Mouse (Mus musculus) ES-E14 (cell line): ENCODE measurements at regions not wholly inside any gene's neighbourhood (a gene's known extent, or its start where the extent isn't known, plus 50 kb on each side); places are given as distances from the start of the nearest gene placed in this dataset.

Experiments
- DNase-seq: peaks from one replicate; pipeline ENCODE4 v3.0.0-alpha.2; 2013; ENCODE audit warnings: low read depth, low spot score
- H3K27ac ChIP-seq: 2 replicates; pipeline ENCODE4 v1.5.1; 2012; ENCODE audit warnings: low read depth, mild to moderate bottlenecking, low read length, moderate library complexity, mixed read lengths; ENCODE audit not compliant: poor library complexity, insufficient read depth, severe bottlenecking
- H3K36me3 ChIP-seq: 2 replicates; pipeline ENCODE4 v1.6.1; 2012; ENCODE audit warnings: mild to moderate bottlenecking, low read length, moderate library complexity, mixed read lengths; ENCODE audit not compliant: control insufficient read depth, poor library complexity, insufficient read depth, severe bottlenecking
- H3K4me1 ChIP-seq, 2 experiments: fragments of 150-350 bp in 1 of 2; sonication (generic) in 1 of 2; 2 replicates each; pipeline ENCODE4 v1.6.1; 2012; ENCODE audit warnings: low read length in 2 of 2, mild to moderate bottlenecking in 1 of 2, mixed read lengths in 1 of 2; ENCODE audit not compliant: control insufficient read depth in 2 of 2, insufficient read depth in 2 of 2, poor library complexity in 1 of 2
- H3K4me3 ChIP-seq, 2 experiments: fragments of 150-350 bp in 1 of 2; sonication (generic) in 1 of 2; 2 replicates each; pipeline ENCODE4 v1.5.1; 2012; ENCODE audit warnings: low read length in 2 of 2, low read depth in 1 of 2, mild to moderate bottlenecking in 1 of 2, mixed read lengths in 1 of 2; ENCODE audit not compliant: insufficient read depth in 1 of 2, poor library complexity in 1 of 2, severe bottlenecking in 1 of 2
- H3K9ac ChIP-seq: 2 replicates; pipeline ENCODE4 v1.6.1; 2012; ENCODE audit warnings: low read depth, mild to moderate bottlenecking, low read length, mixed read lengths; ENCODE audit not compliant: poor library complexity, insufficient read depth, severe bottlenecking
- H3K9me3 ChIP-seq: fragments of 150-350 bp; sonication (generic); 2 replicates; pipeline ENCODE4 v1.6.1; 2012; ENCODE audit warnings: low read depth, mild to moderate bottlenecking, low read length; ENCODE audit not compliant: control insufficient read depth, insufficient read depth
- CHD2 ChIP-seq: IDR thresholded peaks from 2 replicates; pipeline ENCODE4 v1.6.1; 2014; ENCODE audit warnings: mild to moderate bottlenecking, low read depth, low read length, inconsistent platforms
- HCFC1 ChIP-seq: IDR thresholded peaks from 2 replicates; pipeline ENCODE4 v1.6.1; 2012; ENCODE audit warnings: low read length, inconsistent platforms, borderline replicate concordance; ENCODE audit not compliant: insufficient read depth
- MAFK ChIP-seq: IDR thresholded peaks from 2 replicates; pipeline ENCODE4 v1.6.1; 2014; ENCODE audit warnings: mild to moderate bottlenecking, low read depth, low read length, inconsistent platforms; ENCODE audit not compliant: insufficient read depth
- ZC3H11A ChIP-seq: IDR thresholded peaks from 2 replicates; pipeline ENCODE4 v1.6.1; 2012; ENCODE audit warnings: low read depth, mild to moderate bottlenecking, inconsistent platforms, low read length, borderline replicate concordance
- ZNF384 ChIP-seq: IDR thresholded peaks from 2 replicates; pipeline ENCODE4 v1.6.1; 2012; ENCODE audit warnings: low read depth, low read length, inconsistent platforms
- in situ Hi-C, 2 experiments: fragments of 600-800 bp; cut with MboI; formaldehyde crosslinking; loops; one replicate each; pipeline ENCODE4 v1.15.1; 2025; ENCODE audit warnings: low sequenced_read_pairs in 2 of 2, inconsistent platforms in 1 of 2; ENCODE audit not compliant: unreplicated experiment in 2 of 2

DNA sequence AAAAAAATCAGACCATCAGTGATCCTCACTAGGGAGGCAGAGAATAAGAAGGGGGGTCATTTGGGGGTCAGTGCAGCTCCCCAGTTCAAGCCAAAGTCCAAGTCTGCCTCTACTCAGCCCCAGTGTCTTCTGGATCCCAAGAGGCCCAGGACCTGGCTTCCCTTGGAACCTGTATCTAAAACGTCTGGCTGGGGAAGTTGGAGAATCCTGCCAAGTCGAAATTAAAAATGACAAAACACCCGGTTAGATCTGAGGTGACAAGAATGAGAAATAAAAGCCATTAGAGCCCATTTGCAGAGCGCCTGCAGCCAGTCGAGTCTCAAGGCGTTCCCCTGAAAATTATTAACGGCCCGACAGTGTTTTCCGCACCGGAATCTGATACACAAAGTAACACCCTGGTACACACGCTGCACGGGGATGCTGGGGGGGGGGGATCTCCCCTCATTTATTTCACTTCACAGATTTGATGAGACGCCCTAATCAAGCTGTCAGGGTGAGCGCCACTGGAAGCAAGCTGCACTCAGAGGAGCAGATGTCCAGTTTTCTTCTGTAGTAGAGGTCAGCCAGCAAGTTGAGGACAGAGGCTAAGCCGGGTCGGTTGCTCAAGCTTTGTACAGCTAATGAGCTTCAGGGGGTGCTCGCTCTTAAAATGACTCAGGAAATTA lies 149.5 kb downstream of the Gm45692 start:
- TF ChIP-seq ZNF384: no peak
- TF ChIP-seq HCFC1: no peak
- no peak for TF ChIP-seq ZC3H11A
- TF ChIP-seq MAFK: no peak
- no peak for TF ChIP-seq CHD2
- H3K4me1 ChIP-seq: peaks cover 0 to 1% of the 10 kb centered on the region in 2 experiments; a peak in 3 of 4 replicates
- H3K9ac ChIP-seq: no peak overlapping the region
- H3K27ac ChIP-seq: no peak overlapping the region
- no peaks in the 10 kb centered on the region for H3K36me3 ChIP-seq
- no peaks in the 10 kb centered on the region for H3K9me3 ChIP-seq
- DNase-seq: no peak
- H3K4me3 ChIP-seq: no peak overlapping the region
- in situ Hi-C loops: no loop called here

DNA sequence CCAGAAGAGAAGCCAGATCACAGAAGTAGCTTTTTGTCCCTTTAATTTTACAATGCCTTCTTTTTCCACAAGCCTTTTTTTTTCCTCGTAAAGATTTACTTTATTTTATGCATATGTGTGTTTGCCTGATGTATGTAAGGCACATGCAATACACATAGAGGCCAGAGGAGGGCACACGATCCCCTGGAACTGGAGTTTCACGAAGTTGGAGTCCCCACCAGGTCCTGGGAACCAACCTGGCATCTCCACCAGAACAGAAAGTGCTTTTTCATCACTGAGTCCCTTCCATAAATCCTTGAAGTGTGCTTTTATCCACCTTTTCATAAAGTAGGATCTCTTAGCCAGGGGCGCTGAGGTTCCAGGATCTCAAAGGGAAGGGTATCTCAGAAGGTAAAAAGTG lies 152.8 kb downstream of the Gm45692 start:
- no peaks in the 10 kb centered on the region for H3K9me3 ChIP-seq
- peak; percentile 33 for DNase-seq
- no peak overlapping the region for H3K4me3 ChIP-seq
- H3K27ac ChIP-seq: no peak overlapping the region
- TF ChIP-seq ZC3H11A: peak; percentile 59; the same call in 1 of the 2 replicates
- TF ChIP-seq CHD2: no peak
- no peak overlapping the region for H3K9ac ChIP-seq
- in situ Hi-C loops: no loop called here
- no peaks in the 10 kb centered on the region for H3K36me3 ChIP-seq
- H3K4me1 ChIP-seq: no peaks in the 10 kb centered on the region; a peak in 1 of 4 replicates

DNA sequence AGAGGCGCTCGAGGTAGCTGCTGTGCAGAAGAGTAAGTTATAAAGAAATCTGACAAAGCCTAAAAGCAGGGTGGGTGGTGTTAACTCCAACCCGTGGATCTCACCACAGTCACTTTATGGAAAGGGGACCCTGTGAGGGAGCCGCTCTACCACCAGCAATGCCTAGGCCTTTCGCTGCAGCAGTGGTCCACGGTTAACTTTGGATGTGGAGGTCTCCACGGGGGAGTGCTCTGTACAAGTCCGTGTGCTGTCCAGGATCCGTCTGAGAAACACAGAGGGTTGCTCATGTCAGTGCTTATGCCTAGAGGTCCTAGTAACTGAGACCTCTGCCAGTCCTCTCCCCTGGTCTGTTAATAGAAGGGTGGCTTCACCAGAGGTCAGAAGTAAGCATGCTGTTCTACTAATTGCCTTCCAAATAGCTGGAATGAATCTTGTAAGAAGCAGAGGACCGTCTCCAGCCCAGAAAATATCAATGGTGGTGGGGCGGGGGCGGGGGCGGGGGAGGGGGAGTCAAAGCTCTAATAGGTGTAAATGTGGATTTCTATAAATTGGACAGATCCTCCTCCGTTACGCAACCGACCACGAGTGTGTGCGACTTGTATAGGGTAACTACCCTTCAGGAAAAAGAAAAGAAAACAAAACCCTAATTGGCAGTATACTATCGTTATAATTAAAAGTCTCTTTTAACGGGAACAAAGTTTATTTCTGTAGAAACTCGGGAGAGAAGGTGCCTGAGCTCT lies 153.5 kb downstream of the Gm45692 start:
- no peaks in the 10 kb centered on the region; a peak in 1 of 4 replicates for H3K4me1 ChIP-seq
- TF ChIP-seq MAFK: no peak
- TF ChIP-seq CHD2: no peak
- H3K4me3 ChIP-seq: no peak overlapping the region
- H3K9ac ChIP-seq: no peak overlapping the region
- no peak overlapping the region for H3K27ac ChIP-seq
- no peaks in the 10 kb centered on the region for H3K9me3 ChIP-seq
- DNase-seq: no peak
- in situ Hi-C loops: no loop called here
- H3K36me3 ChIP-seq: no peaks in the 10 kb centered on the region

DNA sequence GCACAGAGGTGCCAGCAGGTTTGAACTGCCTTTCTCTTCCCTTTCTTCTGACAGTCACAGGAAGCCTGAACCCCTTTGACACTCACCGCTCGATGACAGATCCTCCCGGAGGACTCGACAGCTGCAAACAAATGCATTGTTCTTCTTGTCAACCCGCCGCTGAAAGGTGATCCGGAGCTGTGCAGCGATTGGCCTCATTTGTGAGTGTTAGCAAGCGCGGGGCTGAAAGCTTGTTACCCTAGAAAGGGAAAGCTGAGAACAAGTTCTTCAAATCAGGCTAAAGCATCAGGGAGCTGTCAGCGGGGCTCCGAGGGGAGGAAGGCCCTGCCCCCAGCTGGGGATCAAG lies 154.1 kb downstream of the Gm45692 start:
- Histone ChIP-seq H3K4me3 (no peak overlapping the region), H3K9ac (no peak overlapping the region), H3K27ac (no peak overlapping the region), H3K36me3 (no peaks in the 10 kb centered on the region), H3K9me3 (no peaks in the 10 kb centered on the region), H3K4me1 (no peaks in the 10 kb centered on the region; a peak in 1 of 4 replicates)
- TF ChIP-seq MAFK: no peak
- no peak for TF ChIP-seq HCFC1
- TF ChIP-seq CHD2: no peak
- TF ChIP-seq ZC3H11A: no peak
- no peak for TF ChIP-seq ZNF384
- DNase-seq: no peak
- in situ Hi-C loops: no loop called here

DNA sequence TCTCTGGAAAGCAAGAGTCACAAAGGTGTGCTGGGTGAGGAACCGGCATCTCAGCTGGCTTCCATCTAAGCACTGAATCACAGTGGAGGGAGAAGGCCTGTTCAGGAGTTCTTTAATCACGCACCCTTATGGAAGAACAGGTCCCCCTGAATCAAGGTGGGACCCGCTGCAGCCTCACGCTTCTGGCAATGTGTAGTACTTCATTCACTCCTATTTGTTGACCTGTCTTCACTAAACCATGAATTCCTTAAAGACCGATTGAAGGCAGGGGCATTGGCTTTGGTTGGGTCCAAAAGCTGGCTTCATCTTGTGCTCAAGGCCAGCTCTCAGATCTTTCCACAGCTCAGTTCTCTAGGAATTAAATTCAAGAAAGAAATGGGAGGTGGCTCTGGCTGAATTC lies 154.5 kb downstream of the Gm45692 start:
- no peak overlapping the region for H3K4me3 ChIP-seq
- H3K36me3 ChIP-seq: no peaks in the 10 kb centered on the region
- no peaks in the 10 kb centered on the region for H3K9me3 ChIP-seq
- in situ Hi-C loops: no loop called here
- no peak for DNase-seq
- no peak overlapping the region for H3K27ac ChIP-seq
- TF ChIP-seq ZNF384 (no peak), ZC3H11A (no peak), CHD2 (no peak), MAFK (no peak), HCFC1 (no peak)
- no peak overlapping the region for H3K9ac ChIP-seq
- no peaks in the 10 kb centered on the region; a peak in 1 of 4 replicates for H3K4me1 ChIP-seq
